Mouse (Mus musculus): Measurements from ENCODE around the gene Rps11.
A peak's percentile ranks its signal among the peaks of the same experiment; 100 is the strongest.
"Not testable (repeated sequence)": the region's sequence is repeated elsewhere in the genome, so short reads cannot be mapped to it uniquely, and the experiment has no call there.

The Rps11 gene

DNA sequence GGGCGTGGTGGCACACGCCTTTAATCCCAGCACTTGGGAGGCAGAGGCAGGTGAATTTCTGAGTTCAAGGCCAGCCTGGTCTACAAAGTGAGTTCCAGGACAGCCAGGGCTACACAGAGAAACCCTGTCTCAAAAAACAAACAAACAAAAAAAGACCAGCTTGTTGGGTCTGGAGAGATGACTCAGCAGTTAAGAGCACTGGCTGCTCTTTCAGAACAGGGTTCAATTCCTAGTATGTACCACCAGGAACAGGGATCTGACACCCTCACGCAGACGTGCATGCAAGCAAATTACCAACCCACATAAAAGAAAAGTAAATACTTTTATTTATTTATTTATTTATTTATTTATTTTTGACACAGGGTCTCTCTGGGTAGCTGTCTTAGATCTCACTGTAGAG is 14.2 kb downstream of the Rps11 start:
- DNase-seq (ENCODE audit: low read depth), result not testable (repeated sequence)

DNA sequence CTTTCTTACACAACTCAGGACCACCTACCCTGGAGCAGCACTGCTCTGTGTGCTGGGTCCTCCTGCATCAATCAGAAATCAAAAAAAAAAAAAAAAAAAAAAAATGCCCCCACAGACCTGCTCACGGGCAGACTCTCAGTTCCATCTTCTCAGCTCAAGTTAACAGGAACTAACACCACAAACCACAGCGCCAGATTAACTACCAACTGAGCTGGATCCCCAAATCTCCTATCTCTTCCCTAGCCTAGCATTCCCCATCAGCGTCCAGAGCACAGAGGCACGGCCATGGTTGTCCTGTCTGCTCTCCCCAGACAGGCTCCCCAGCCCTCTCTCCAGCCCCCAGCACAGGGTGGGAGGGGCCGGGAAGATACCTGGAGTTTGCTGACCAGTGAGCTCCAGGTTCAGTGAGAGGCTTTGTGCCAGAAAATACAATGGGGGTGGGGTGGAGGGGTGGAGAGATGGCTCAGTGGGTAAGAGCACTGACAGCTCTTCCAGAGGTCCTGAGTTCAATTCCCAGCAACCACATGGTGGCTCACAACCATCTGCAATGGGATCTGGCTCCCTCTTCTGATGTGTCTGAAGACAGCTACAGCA is 17.1 kb downstream of the Rps11 start:
- DNase-seq (ENCODE audit: low read depth), result no peak

DNA sequence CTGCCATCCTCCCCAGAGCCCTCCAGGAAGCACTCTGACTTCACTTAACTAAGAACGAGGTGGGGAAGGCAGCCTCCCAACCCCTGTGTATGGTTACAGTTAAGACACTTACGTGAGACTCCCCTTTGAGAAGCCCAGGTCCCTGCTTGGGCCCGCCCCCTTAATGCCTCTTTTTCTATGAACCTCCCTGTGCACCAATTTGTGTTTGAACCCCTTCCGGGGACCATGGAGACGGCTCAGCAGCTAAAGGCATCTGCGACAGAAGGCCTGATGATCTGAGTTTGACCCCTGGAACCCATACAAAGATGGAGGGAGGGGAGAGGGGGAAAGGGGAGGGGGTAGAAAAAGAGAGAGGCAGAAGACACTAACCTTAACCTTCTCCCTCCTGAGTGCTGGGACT is 17.8 kb downstream of the Rps11 start:
- no peak for DNase-seq (ENCODE audit: low read depth)

DNA sequence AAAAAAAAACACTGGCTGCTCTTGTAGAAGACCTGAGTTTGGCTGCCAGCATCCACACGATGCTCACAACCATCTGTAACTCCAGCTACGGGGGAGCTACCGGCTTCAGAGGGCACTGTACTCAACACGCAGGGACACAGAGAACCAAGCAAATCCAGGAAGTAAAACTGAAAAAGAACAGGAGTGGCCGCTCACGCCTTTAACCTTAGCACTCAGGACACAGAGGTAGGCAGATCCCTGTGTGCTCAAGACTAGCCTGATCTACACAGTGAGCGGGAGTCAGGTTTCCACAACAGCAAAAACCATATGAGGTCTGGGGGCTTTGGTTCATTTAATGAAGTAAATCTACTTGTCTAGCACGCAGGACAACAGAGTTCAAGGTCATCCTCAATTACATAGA is 18.7 kb downstream of the Rps11 start:
- no peak for DNase-seq (ENCODE audit: low read depth)

DNA sequence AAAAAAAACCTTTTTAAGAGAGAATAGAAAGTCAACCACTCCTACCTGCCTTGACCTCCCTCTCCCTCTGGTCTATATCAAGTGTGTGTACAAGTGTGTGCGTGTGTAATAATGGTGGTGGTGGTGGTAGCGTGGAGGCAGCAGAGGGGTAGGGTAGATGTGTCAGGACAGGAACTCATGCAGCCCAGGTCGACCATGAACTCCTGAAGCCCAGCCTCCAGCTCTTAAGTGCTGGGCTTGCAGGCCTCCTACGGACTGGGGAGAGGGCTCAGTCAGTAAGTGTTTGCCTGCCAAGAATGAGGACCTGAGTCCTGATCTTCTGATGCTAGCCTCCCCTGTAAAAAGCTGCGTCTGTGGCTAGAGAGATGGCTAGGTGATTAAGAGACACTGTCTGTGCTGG is 19.3 kb downstream of the Rps11 start:
- no peak for DNase-seq (ENCODE audit: low read depth)

DNA sequence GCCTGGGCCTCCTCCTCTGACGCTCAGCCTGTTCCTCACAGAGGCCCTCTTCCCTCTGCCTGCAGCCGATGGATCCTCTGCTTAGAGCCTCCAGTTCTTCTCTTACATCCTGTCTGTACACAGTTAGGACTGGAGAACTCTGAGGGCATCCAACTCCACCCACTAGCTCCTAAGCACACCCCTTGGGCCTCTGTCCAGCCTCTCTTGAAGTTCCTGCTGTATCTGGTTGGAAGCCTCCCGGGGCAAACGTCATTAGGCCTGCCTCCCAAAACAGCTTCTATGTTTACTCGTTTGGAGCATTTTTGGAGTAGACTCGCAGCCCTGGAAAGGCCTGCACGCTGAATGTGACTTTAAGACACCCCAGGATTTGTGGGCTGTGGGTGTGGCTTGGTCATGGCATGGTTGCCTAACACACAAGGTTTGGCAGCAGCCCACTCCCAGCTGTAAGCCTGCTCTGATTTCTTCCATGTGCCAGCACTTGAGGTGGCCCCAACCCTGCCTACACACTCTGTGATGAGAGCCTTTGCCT is 20.5 kb downstream of the Rps11 start, which contains the start of gene Fcgrt:
TSS of gene Fcgrt (minus strand) at position 200 of the 529 bp plus-strand sequence.
- DNase-seq (ENCODE audit: low read depth), result peak; percentile 100

DNA sequence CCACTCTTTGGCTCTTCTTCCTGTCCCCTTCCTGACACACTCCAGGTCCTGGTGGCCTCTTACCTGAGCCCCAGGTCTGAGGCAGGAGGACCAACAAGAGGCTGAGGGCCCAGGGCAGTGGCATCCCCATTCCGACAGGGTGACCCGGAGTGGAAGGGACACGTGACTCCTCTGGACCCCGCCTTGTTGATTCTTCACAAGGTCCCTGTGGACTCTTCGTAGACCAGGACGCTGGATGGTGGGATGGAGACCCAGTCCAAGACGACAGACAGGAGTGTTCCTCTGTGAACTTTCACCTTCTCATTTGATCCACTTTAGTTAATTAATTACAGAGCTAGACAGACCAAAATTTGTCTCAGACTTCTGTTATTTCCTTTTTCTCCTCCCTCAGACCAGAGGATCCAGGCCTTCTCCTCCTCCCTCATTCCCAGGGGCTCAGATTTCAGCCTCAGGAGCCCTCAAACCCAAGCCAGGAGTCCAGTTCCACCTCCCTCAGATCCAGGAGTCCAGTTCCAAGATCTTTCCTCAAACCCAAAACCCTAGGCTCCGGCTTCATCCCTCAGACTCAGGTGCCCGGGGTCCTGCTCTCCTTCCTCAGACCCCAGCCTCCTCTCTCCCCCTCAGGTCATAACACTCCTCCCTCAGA is 21.2 kb downstream of the Rps11 start:
- peak; percentile 49 for DNase-seq (ENCODE audit: low read depth)

DNA sequence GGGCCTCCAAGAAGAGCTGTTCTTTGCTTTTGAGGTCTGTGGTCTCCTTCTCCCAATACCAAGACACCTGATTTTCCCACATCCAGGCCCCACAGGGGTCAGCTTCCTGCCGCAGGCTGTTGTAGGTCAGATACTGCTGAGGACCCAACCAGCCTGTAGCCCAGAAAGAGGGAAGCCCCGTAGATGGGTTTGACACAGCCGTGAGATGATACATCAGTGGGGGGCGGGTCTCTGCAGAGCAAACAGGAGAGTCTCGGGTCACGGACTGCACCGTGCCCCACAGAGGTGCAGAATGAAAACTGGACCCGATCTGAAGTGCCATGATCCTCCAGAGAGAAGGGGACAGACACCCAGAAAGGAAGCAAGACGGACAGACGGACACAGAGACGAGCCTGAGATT is 21.8 kb downstream of the Rps11 start:
- DNase-seq (ENCODE audit: low read depth), result no peak

DNA sequence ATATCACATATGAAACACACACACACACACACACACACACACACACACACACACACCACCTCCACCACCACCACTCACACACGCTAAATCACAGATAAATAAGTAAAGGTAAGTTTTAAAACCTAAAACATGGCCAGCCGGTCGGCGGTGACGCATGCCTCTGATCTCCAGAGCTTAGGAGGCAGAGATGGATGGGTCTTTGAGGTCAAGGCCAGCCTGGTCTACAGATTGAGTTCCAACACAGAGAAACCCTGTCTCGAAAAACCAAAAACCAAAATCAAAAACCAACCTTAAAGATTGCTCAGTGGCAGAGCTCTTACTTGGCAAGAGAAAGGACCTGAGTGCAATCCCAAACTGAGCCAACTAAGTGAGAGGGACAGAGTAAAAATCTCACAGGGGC is 24.2 kb downstream of the Rps11 start:
- no peak for DNase-seq (ENCODE audit: low read depth)

DNA sequence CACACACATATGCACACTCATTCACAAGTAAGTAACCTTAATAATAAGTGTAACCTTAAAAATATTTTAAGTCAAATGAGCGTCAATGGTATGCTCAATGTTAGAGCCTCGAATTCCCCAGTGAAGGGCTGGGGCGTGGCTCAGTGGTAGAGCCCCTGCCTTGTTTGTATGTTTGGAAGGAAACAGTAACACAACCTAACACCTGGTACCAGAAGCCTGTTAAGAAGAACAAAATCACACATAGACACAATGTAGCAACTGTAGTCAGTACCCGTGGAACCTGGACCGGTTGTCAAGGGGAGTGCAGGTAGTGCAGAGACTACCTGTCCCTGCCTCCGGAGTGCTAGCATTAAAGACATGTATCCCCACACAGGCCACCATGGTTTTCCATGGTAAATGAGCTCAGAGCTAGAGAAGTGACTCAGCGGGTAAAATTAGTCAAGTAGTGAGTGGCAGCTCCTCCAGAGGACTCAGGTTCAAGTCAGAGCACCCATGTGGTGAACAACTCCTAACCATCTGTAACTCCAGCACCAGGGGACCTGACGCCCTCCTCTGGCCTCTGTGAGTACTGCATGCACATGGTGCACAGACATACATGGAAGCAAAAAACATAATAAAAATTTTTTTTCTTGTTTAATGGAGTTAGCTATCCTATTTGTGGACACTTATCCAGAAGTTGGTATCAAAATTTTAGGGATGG is 25.5 kb downstream of the Rps11 start:
- DNase-seq (ENCODE audit: low read depth), result no peak

DNA sequence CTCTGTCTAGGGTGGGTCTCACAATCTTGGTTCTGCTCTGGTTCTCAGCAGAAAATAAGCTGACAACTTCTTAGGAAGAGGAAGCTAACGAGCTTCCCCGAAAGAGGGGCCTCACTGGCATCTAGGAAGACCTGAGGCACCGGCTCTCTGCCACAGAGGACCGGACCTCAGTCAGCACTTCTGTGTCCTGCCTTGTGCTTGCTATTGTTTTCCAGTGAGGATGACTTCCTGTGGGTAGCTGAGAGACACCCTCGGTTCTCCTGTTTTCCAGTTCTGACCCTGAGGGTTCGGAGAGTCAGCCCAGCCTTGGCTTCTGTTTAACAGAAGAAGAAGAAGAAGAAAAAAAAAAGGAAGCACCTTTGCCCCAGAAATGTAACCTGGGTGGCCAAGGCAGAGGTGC is 26.8 kb downstream of the Rps11 start:
- no peak for DNase-seq (ENCODE audit: low read depth)

DNA sequence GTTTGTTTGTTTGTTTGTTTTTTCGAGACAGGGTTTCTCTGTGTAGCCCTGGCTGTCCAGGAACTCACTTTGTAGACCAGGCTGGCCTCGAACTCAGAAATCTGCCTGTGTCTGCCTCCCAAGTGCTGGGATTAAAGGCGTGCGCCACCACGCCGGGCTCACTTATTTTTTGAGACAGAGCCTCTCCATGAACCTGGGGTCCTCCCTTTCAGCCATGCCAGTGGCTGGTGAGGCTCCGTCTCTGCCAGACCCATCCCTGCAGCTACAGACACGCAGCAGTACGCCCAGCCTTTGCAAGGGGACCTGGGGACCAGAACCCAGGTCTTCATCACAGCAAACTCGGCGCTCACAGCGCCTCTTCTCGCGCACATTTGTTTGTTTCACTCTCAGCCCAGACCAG is 28.3 kb downstream of the Rps11 start:
- not testable (repeated sequence) for DNase-seq (ENCODE audit: low read depth)

DNA sequence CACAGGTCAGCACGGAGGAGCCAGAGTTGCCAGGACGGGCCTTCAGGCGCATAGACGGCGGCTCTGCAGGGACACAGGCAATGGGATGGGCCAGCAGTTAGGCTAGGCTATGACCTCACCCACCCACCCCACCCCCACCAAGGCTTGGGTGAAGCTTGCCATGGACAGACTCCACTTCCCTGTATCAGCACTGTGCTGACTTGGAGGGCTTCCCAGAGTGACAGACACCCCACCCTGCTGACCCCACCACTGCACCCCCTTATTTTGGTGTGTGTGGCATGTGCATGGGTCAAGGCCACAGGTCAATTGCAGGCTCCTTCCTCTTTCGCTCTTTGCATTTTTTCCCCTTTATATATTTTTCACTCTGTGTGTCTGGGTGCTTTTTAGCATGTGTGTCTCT is 28.9 kb downstream of the Rps11 start:
- no peak for DNase-seq (ENCODE audit: low read depth)

DNA sequence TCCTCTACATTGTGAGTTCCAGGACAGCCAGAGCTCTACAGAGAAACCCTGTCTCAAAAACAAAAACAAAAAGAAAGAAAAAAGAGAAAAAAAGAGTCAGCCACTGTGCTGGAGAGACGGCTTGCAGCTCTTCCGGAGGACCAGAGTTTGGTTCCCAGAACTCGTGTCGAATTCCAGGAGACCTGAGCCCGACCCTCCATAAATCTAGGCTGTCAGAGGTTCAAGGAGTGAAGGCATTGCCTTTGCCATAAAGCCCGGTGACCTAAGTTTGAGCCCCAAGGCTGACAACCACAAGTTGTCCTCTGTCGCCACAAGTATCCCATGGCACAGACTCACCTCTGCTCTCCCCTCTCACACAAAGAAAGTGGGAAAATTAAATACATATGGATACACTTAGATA is 30.1 kb downstream of the Rps11 start:
- DNase-seq (ENCODE audit: low read depth), result no peak

DNA sequence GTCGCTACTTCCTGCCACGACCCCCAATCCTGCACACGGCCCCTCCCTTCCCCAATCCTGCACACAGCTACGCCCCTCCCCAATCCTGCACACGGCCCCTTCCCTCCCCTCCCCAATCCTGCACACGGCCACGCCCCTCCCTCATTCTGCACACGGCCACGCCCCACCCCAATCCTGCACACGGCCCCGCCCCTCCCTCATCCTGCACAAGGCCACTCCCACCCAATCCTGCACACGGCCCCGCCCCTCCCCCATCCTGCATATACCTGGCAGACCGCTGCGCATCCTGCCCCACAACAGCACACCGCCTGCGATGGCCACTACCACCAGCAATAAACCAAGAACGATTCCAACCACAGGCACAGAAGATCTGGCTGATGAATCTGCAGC is 30.7 kb downstream of the Rps11 start:
- no peak for DNase-seq (ENCODE audit: low read depth)

DNA sequence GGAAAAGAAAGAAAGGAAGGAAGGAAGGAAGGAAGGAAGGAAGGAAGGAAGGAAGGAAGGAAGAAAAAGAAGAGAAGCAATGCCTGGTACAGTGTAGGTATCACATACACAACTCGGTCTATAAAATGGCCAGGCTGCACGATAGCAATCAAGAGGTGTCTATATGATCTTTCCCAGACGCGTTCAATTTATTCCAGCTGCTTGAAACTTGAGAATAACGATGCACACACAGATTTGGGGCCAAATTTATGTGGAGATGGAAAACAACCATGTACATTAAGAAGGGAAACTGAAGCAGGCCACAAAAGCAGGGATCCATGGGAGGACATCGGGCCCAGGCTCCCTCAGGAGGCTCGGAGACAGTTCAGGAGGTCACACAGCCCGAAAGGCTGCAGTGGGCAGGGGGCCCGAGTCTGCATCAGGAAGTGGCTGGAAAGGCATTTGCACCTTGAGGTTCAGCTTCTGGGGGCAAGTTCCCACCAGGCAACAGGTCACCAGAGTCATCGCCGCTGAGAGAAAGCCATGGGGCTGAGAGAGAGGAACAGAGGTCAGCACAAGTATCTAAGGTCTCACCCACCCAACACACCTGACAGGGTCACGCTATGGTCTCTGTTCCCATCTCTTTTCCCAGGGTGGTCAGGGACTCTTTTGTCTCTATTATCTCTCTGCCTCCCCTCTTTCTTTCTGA is 31.3 kb downstream of the Rps11 start:
- DNase-seq (ENCODE audit: low read depth), result no peak

DNA sequence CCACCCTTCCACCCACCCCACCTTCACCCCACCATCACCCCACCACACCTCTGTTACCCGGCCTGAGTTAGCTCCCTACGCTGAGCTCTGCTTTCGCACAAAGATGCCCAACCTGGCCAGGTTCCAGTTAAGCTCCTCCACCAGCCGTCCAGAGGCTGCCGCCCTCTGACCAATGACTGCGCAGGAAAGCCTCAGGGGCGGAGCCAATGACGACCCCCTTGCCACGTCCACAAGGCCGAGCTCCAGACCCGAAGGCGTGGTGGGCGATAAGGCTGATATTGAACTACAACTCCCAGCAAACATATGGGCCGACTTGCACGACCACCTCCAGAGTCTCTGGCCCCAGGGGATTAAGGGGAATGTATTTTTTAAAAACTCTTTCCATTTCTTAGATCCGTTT is 32.2 kb downstream of the Rps11 start, which contains the start of gene Rcn3:
TSS of gene Rcn3 (minus strand) at position 174 of the 400 bp plus-strand sequence.
- peak; percentile 88 for DNase-seq (ENCODE audit: low read depth)

DNA sequence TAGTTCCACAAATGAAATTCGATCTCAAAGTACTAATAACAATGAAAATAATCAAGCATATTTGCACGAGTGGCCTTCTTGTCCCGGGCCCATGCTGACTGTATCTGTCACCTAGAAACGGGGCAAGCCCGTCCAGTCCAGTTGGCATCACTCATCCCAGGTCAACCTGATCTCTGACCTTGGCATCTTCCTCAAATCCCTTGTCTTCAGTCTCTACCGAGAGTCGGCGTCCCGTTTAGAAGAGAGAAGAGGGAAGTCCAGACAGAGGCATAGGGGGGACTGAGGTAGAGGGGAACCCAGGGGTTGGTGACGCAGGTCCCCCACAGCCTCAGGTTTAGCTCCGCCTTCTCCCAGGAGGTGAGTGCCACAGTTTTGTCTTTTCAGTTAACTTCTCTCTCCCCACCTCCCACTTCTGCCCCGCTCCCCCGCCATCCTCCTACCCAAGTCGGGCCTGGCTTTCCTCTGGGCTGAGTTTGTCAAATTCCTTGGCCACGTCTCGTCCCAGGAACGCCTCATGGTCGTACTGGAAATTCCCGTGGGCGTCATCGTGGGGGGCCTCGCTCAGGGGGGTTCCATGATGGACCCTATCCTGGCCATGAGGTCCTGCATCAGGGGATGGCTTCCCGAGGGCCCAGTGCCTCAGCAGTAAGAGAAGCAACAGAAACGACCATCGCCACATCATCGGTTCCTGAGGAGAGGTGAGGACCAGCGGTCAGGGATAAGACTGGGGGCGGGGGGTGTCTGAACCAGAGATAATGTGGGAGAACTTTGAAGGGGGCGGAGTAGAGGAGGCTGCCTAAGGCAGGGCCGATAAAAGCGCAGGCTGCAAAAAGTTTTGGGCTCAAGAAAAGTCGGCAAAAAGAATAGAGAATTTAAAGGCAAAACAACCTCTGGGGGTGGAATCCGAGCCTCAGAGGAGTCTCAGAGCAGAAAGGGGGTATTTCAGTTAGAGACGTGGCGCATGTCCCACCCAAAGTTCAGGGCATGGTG is 32.9 kb downstream of the Rps11 start:
- no peak for DNase-seq (ENCODE audit: low read depth)

DNA sequence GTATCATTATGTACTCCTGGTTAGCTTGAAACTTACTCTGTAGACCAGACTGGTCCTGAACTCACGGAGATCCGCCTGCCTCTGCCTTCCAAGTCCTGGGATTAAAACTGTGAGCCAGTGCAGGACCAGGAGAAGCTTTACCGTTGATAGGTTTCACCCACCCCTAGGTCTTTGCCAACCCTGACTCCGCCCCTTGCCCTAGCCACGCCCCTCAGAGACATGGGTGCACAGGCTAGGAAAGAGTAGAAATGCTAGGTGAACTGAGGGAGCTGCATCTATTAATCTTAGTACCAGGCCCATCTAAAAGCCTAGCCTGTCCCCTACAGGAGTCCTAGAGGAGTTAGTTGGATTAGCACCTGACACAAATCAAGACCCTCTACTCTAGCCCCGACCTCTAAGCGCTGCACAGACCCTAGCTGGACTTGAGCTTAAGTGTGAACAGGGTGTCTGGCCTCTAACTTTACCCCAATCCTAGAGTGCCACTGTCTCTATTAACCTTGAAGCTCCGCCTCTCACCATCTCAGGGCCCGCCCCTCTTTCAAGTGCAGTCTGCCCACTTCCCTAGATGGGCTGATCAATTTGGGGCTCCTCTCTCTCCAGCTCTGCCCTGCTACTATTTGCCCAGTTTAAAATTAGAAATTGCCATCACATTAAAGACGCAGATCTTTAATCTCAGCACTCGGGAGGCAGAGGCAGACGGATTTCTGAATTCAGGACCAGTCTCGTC is 33.8 kb downstream of the Rps11 start:
- no peak for DNase-seq (ENCODE audit: low read depth)

DNA sequence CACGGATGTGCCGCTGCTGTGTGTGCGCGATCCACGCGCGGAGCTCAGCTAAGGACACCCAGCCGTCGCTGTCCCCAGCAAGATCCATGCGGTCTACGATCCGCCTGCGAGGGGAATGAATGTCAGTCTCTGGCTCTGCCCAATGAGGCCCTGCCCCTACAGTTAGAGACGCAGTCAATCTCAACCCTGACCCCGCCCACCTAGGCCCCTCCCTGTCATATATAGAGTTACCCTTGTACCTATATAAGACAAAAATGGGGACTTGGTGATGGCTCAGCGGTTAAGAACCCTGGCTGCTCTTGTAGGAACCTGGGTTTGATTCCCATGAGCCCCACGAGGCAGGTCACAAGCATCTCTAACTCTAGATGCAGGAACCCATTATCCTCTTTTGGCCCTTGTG is 35.6 kb downstream of the Rps11 start:
- no peak for DNase-seq (ENCODE audit: low read depth)

DNA sequence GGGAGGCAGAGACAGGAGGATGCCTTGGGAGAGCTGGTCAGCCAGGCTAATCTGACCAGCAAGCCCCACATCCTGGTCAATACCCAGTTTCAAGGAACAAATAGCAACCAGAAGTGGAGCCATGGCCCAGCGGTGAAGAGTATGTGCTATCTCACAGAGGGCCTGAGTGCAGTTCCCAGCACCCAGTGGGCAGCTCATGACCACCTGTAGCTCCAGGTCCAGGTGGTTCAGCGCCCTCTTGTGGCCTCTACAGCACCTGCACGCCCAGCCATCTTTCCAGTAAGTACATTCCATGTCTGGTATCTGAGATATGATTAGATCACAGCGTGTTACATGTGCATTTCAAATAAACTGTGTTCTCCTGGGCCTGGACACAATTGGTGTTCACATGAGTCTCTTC is 38.2 kb downstream of the Rps11 start:
- DNase-seq (ENCODE audit: low read depth), result no peak

All from fibroblast of lung, adult 2 months (primary cell).